Mouse (Mus musculus) induced T-regulatory cell, adult 2 months (primary cell): ENCODE measurements around the gene Acsl4.

ENCODE experiments used
- DNase-seq: peaks from one replicate; pipeline ENCODE4 v3.0.0-alpha.2; 2012; ENCODE audit warnings: low read depth

The Acsl4 gene

DNA sequence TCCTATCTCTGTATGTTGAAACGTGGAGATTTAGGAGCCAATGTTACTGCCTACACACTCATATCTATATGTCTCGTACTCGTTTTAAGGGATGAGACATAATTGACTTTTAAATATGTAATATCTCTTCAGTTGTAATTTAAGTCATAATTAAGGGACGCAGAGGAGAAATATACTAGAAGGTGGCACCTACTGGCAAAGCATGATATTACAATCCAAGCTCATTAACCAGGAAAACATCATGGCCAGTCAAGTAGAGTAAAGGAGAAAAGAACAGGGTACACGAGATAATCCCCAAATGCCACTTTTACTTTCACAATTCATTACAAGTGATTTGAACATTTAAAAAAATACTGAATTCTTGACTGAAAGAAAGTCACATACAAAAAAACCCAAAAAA, 31.9 kb downstream of the Acsl4 start:
- DNase-seq = no peak

DNA sequence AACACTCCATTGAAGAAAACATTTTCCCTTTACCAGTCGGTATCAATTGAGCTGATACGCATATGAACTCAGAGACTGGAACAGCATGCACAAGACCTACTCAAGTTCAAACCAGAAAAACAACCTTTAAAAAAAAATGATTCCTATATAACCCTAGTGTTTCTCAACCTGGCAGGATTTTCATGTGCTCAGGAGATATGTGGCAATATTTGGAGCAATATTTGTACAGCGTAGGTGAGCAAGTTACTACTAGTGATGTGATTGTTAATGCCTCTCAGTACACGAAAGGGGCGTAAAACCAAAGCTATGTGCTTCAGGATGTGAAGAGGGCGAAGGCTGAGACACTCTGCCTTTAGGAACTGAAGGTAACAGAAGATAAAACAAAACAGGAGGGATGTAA, 54.1 kb downstream of the Acsl4 start:
- DNase-seq = no peak

DNA sequence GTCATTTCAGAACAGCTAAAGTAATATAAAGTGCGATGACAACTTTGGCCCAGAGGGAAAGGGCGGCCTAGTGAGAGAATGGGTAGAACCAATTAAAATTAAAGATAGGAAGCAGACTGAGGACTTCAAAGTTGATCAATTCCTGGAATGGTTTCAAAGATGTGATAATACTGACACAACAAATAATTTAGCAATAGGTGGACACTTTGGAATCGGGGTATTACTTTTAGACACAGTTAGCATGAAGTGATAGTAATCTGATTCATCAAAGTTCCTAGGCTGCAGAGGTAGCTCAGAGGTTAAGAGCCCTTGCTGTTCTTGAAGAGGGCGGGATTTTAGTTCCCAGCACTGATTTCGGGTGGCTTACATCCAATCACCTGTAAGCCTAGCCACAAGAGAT, 54.8 kb downstream of the Acsl4 start:
- no peak for DNase-seq

DNA sequence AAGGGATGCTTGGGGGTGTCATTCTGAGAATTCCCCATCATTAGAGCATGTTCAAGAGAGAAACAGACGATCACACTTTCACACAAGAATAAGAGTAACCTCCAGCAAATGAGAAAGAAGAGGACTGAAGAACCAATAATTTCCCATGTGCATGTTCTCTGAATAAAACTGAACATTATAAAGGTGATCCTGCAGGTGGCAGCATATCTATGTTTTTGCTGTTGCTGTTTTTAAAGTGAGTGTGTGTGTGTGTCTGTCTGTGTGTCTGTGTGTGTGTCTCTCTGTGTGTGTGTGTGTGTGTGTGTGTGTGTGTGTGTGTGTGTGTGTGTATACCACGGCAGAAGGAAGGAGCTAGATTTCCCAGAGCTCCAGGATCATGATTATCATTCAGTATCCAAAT, 64.6 kb downstream of the Acsl4 start:
- DNase-seq = peak; percentile 8

DNA sequence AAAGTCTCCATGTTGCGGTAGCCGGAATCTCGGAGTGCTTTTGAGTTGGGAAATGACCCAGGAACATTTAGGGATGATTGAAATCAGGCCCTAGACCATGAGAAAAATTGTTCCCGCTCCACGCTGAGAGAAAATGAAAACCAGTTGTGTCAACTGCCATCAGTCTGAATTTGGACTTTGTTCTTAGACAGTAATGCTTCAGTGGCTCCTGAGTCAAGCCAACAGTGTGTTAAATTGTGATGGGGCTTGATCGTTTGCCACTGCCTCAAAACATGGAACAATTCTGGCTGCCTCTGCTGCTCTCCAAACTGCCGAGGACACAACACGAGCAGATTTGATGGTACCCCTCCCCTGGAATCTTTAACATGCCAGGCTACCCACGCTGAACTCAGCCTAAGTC, 74.2 kb downstream of the Acsl4 start:
- no peak for DNase-seq

DNA sequence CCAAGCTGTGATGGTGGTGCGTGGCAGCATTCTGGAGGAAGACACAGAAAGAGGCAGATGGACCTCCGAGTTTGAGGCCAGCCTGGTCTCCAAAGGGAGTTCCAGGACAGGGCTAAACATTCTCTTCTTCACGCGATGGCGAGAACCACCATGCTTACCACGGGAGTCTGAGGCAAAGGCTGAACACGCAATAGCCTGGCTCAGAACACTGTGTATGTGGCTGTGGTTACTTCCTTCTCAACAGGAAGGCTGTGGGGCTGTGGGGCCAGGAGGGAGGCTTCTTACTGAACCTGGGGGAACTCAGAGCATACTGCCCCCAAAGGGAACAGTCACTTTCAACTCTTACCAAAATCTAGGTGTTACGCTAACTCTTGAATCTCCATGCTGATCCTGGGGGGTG, 75.1 kb downstream of the Acsl4 start:
- DNase-seq = no peak

DNA sequence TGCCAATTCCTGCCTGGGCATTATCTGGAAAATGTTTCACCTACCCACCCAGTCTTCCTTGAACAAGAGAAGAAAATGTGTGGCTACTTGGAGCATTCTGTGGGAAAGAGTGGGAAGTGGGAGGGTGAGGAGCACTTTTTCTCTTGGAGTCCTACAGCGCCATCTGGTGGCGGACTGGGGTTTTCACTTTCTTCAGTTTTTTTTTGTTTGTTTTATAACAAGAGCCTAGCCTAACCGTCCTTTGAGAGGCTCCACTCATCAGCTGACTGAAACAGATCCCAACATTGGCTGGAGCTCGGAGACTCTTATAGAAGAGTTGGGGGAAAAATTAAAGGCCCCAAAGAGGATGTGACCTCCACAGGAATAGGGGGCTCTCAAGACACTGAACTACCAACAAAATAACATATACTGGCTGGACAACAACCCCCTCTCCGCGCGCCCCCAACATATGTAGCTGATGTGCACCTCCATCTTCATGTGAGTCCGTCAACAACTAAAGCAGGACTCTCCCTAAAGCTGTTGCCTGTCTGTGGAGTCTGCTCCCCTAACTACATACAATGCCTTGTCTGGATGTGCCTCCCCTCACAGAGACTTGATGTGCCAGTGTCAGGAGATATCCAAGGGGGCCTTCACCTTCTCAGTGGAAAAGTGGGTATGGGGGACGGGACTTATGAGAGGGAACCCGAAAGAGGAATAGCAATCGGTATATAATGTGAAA, 75.9 kb downstream of the Acsl4 start:
- peak; percentile 60 for DNase-seq

DNA sequence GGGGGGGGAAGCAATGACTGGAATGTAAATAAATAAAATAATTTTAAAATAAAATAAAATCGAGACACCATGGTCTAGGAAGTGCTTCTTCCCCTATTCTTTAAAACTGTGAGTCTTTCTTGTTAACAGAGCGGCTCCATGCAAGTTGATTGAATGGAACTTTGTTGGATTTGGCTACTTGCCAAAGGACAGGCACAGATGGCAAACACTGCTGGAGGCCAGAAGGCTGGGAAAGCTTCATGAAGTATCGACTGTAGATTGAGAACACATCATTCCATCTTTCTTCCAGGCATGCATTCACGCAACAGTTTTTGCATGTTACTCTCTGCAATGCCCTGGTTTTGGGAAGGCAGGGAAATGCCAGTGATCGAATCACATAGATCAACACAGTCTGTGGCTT, 79.9 kb downstream of the Acsl4 start:
- no peak for DNase-seq

DNA sequence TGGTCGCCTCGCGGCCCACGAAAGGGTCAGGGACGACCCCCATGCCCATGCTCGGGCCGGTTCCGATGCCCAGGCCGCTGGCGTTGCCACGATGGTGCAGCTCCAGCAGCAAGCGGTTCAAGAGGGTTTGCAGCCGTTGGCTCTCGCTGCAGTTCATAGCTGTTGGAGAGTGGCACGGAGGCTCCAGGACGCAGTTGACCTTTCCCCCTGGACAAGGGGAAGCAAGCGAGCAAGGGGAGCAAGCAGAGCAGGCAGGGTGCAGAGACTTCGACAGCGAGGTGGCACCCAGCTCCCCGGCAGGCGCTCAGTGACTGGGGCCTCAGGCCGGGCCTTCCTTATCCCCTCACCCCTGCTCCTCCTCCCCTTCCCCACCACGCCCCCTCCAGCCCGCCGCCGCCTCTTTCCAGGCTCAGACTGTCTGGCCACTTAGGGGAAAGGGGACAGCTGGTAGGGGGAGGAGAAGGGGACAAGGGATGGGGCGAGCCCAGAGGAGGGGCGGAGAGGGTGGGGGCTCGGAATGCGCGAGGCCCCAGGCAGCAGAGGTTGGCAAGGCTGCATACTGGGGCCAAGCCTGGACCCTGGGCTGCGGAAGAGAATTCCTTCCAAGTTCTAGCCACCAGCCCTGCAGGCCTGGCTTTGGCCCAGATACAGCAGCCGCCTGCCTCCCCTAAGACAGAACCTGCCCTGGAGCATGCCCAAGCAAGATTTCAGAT, 84.3 kb downstream of the Acsl4 start, which contains the start of gene Kcne1l:
Gene Kcne1l, minus strand, starts transcription at position 426 of the 713 bp plus-strand sequence.
- no peak for DNase-seq

DNA sequence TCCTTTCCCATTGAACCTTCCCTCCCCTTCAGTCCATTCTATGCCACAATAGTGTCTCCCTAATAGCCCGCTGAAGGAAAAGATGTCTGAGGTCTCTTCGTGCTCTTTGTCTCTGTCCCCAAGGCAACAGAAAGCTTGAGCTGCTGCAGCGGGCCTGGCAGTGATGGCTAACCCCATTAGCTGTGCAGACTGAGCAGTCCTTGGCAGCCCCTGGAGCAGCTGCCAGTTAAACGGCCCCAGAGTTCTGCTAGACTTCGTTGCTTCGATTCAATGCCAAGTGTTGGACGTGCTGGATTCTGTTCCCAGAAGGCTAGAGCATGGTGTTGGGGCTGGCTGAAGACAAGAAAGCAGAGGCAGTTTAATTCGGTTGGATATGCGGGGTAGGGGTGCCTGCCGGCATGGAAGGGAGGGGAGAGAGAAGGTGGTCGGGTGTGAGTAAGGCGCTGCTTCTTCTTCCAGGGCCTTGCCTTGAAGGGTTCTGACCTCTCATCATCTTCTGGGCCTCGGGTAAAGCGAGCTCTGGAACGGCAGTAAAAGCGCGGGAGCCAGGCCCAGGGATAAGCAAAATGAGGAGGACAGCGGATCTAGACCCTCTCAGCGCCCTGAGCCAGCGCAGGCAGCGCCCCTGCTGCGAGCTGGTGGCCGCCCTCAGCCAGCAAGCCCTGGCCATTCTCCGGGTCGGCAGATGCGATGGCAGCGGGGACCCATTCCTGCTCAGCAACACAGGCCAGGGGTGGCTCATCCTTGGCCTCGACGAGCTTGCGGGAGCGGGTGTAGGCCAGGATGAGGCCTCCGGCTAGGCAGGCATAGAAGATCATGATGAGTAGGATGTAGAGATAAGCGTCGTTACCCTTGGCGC, 85.1 kb downstream of the Acsl4 start:
- no peak for DNase-seq

DNA sequence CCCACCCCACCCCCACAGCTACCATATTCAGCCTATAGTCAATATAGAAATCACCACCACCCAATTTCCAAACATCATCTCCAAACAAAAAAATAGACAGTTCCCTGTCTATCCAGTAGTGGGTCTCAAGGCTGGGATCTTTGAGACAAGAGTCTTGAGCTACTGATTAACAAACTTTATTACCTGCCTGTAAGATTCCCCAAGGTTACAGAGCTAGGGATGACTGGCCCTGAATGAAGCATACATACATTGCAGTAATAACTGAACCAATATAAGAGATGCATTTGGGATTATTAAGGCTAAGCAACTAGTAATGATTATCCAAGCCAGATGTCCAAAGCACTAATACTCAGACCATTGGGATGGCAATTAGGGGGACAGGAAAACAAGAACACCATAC, 85.7 kb downstream of the Acsl4 start:
- no peak for DNase-seq

DNA sequence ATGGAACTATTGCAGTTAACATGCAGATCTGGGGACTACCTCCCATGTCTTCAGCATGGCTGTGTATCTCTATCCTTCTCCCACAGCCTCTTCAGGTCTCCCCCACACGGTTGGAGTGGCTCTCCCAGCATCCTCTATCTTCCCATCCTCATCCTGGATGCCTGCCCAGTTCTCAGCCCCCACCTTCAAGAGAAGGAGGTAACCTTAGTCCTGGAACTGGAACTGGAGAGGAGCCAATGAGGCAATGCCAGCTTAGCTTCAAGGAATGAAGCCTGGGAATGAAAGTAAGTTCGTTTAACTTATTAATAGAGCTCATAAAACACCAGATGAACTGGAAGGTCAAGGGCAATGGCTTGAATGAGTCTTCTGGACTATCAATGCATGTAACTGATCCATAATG, 86.9 kb downstream of the Acsl4 start:
- no peak for DNase-seq

DNA sequence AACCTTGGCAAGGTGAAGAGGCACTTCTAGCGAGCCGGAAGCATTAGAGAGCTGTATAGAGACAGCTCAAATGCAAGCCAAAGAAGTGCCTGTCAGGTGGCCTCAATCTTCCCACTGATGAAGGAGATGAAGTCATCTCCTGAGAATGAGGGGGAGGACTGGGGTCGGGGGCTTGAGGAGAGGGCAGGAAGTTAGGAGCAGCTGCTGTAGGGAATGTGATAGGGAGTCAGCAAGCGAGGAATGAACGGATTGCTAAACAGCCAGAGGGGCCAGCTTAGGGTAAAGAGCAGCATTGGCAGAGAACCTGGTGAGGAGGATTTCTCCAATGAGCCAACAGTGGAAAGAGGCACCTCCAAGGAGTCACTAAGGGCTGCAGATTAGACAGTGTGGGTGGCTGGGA, 104.4 kb downstream of the Acsl4 start:
- no peak for DNase-seq

DNA sequence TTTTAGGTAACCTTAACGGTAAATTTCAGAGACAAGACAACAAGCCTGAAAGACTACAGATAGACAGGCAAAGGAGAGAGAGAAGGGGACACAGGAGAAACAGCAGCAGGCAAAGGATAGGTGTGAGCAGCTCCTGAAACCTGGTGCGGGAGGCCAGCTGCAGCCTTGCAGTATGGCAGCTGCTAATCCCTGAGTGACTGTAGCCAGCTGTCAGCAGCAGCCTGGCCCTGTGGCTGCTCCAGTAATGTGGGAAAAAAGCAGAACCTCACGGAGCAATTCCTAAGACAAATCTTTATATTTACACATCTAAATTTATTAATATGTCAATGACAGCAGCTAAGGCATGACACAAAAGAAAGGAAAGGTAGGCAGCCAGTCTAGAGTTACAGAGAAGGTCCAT, 113.8 kb downstream of the Acsl4 start:
- no peak for DNase-seq

DNA sequence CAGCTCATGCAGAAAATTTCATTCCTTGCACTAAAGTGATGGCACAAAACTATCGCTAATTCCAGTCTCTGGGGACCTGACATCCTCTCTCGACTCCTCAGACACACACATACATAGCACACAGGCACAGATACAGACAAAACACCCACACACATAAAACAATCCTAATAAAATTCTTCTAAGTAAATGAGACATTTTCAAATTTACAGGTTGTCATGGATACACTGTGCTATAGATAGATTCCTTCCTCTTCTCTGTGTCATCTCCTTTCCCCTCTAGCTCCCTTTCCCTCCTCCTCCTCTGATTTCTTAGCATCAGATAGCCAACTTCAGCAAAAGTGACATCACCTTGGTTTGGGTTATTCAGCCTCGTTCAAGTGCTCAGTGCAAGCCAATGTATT, 114.3 kb downstream of the Acsl4 start:
- DNase-seq = no peak
